Mouse (Mus musculus): ENCODE data around the gene Map3k19. TPM values are rescaled to one million over a fixed set of nuclear protein-coding genes. Genes with fewer than 3 reads are reported as not detected.

Gene Map3k19
- polyA plus RNA-seq, 1 experiment: 0.09 TPM

GRCm38 (mm10) chr1:127808671-127809070 lies 46.2 kb downstream of the Map3k19 start:
- no peaks in the 10 kb centered on the region for H3K9me3 ChIP-seq
- H3K27me3 ChIP-seq (replicated peaks): no peaks in the 10 kb centered on the region
- H3K36me3 ChIP-seq (replicated peaks; ENCODE audit: low read length): peaks cover 43% of the 10 kb centered on the region
- TF ChIP-seq FLI1 (IDR thresholded peaks at IDR 0.05; ENCODE audit: low read length) (no peak), GATA1 (IDR thresholded peaks at IDR 0.05; ENCODE audit: borderline replicate concordance, low read length) (no peak)
- peaks cover 13% of the 10 kb centered on the region for H3K4me1 ChIP-seq
- no peak overlapping the region for H3K4me3 ChIP-seq (replicated peaks)

DNA sequence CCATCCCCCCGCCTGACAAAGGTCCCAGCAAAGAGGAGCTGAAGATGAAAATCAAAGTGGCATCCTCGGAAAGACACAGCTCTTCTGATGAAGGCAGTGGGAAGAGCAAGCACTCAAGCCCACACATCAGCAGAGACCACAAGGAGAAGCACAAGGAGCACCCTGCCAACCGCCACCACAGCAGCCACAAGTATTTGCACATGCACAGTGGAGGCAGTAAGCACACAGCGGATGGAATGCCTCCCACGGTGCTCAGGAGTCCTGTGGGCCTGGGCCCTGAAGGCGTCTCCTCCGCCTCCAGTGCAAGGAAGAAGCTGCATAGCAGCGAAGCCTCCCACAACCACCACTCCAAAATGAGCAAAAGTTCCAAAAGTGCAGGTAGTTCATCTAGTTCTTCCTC lies 51.9 kb downstream of the Map3k19 start:
- Histone ChIP-seq H3K9me3 (no peaks in the 10 kb centered on the region), H3K27me3 (replicated peaks) (no peaks in the 10 kb centered on the region), H3K4me1 (peaks cover 11% of the 10 kb centered on the region), H3K4me3 (replicated peaks) (no peak overlapping the region), H3K36me3 (replicated peaks; ENCODE audit: low read length) (peaks cover 85% of the 10 kb centered on the region)
- no peak for TF ChIP-seq FLI1 (IDR thresholded peaks at IDR 0.05; ENCODE audit: low read length)
- TF ChIP-seq GATA1 (IDR thresholded peaks at IDR 0.05; ENCODE audit: borderline replicate concordance, low read length): no peak

- Histone ChIP-seq H3K9me3 (no peaks in the 10 kb centered on the region), H3K27me3 (replicated peaks) (no peaks in the 10 kb centered on the region), H3K4me1 (peaks cover 31% of the 10 kb centered on the region), H3K4me3 (replicated peaks) (no peak overlapping the region), H3K36me3 (replicated peaks; ENCODE audit: low read length) (peaks cover 78% of the 10 kb centered on the region)
- TF ChIP-seq GATA1 (IDR thresholded peaks at IDR 0.05; ENCODE audit: borderline replicate concordance, low read length) (no peak), FLI1 (IDR thresholded peaks at IDR 0.05; ENCODE audit: low read length) (no peak)
Observed at GRCm38 (mm10) chr1:127796752-127797151, 58.1 kb downstream of the Map3k19 start.

GRCm38 (mm10) chr1:127796341-127796740 lies 58.5 kb downstream of the Map3k19 start:
- TF ChIP-seq GATA1 (IDR thresholded peaks at IDR 0.05; ENCODE audit: borderline replicate concordance, low read length) (no peak), FLI1 (IDR thresholded peaks at IDR 0.05; ENCODE audit: low read length) (no peak)
- no peak overlapping the region for H3K4me3 ChIP-seq (replicated peaks)
- peaks cover 78% of the 10 kb centered on the region for H3K36me3 ChIP-seq (replicated peaks; ENCODE audit: low read length)

GRCm38 (mm10) chr1:127795087-127795769 lies 59.6 kb downstream of the Map3k19 start:
- H3K4me1 ChIP-seq: peaks cover 34% of the 10 kb centered on the region
- no peak overlapping the region for H3K4me3 ChIP-seq (replicated peaks)
- TF ChIP-seq FLI1 (IDR thresholded peaks at IDR 0.05; ENCODE audit: low read length) (no peak), GATA1 (IDR thresholded peaks at IDR 0.05; ENCODE audit: borderline replicate concordance, low read length) (no peak)
- peaks cover 70% of the 10 kb centered on the region for H3K36me3 ChIP-seq (replicated peaks; ENCODE audit: low read length)
- H3K27me3 ChIP-seq (replicated peaks): no peaks in the 10 kb centered on the region
- no peaks in the 10 kb centered on the region for H3K9me3 ChIP-seq

More at GRCm38 (mm10) chr1:127796341-127796740, 58.5 kb downstream of the Map3k19 start:
- Histone ChIP-seq H3K27me3 (replicated peaks) (no peaks in the 10 kb centered on the region), H3K9me3 (no peaks in the 10 kb centered on the region), H3K4me1 (peaks cover 31% of the 10 kb centered on the region)

DNA sequence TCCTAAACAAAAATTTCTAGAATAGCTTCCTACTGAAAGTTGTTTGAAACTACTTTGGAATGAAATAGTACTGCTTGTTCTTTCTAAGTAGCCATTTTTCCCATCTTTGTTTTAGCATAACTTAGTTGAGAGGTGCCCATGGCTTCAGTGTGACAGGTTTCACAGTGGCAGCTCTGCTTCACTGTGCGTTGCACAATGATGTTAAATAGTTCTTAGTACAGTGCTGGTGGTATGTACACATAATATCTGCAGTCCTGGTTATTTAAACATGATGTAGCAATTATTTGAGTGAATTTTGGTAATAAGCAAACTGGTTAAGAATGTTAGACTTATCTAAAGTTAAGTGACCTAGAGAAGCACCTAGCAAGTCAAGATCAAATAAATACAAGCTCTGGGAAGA lies 61.4 kb downstream of the Map3k19 start:
- Histone ChIP-seq H3K4me3 (replicated peaks) (no peak overlapping the region), H3K36me3 (replicated peaks; ENCODE audit: low read length) (peaks cover 62% of the 10 kb centered on the region)
- TF ChIP-seq GATA1 (IDR thresholded peaks at IDR 0.05; ENCODE audit: borderline replicate concordance, low read length) (no peak), FLI1 (IDR thresholded peaks at IDR 0.05; ENCODE audit: low read length) (no peak)

GRCm38 (mm10) chr1:127788943-127789342 lies 65.9 kb downstream of the Map3k19 start:
- H3K9me3 ChIP-seq: no peaks in the 10 kb centered on the region
- H3K36me3 ChIP-seq (replicated peaks; ENCODE audit: low read length): peaks cover 46% of the 10 kb centered on the region
- no peak overlapping the region for H3K4me3 ChIP-seq (replicated peaks)
- H3K27me3 ChIP-seq (replicated peaks): no peaks in the 10 kb centered on the region
- TF ChIP-seq FLI1 (IDR thresholded peaks at IDR 0.05; ENCODE audit: low read length) (no peak), GATA1 (IDR thresholded peaks at IDR 0.05; ENCODE audit: borderline replicate concordance, low read length) (no peak)
- H3K4me1 ChIP-seq: peaks cover 58% of the 10 kb centered on the region

More for the DNA sequence above, 61.4 kb downstream of the Map3k19 start:
- Histone ChIP-seq H3K9me3 (no peaks in the 10 kb centered on the region), H3K27me3 (replicated peaks) (no peaks in the 10 kb centered on the region), H3K4me1 (peaks cover 39% of the 10 kb centered on the region)

DNA sequence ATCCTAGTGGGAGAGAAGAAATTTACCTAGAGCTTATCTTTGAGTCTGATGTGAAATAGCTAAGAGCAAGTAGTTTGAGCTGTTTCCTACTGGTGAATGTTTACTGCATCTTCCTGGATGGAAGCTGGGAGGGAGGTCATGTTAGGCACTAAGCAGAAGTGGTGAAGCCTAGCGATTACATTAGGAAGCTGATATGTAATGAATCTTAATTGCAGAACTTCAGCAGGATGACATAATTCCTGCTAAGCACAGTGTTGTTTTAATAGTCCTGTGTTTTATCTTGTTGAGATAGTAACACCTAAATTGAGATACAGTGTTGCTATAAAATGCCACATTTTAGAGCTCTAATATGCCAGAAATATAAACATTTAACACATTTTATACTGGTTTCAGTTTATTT lies 68.9 kb downstream of the Map3k19 start:
- H3K9me3 ChIP-seq: no peaks in the 10 kb centered on the region
- TF ChIP-seq FLI1 (IDR thresholded peaks at IDR 0.05; ENCODE audit: low read length): no peak
- TF ChIP-seq GATA1 (IDR thresholded peaks at IDR 0.05; ENCODE audit: borderline replicate concordance, low read length): no peak
- no peak overlapping the region for H3K4me3 ChIP-seq (replicated peaks)
- no peaks in the 10 kb centered on the region for H3K27me3 ChIP-seq (replicated peaks)
- peaks cover 81% of the 10 kb centered on the region for H3K4me1 ChIP-seq
- peaks cover 40% of the 10 kb centered on the region for H3K36me3 ChIP-seq (replicated peaks; ENCODE audit: low read length)

- Histone ChIP-seq H3K36me3 (replicated peaks; ENCODE audit: low read length) (peaks cover 43% of the 10 kb centered on the region), H3K4me3 (replicated peaks) (no peak overlapping the region), H3K9me3 (no peaks in the 10 kb centered on the region), H3K4me1 (peaks cover 87% of the 10 kb centered on the region), H3K27me3 (replicated peaks) (no peaks in the 10 kb centered on the region)
- TF ChIP-seq FLI1 (IDR thresholded peaks at IDR 0.05; ENCODE audit: low read length): no peak
Observed at GRCm38 (mm10) chr1:127783862-127784261, 71.0 kb downstream of the Map3k19 start.

DNA sequence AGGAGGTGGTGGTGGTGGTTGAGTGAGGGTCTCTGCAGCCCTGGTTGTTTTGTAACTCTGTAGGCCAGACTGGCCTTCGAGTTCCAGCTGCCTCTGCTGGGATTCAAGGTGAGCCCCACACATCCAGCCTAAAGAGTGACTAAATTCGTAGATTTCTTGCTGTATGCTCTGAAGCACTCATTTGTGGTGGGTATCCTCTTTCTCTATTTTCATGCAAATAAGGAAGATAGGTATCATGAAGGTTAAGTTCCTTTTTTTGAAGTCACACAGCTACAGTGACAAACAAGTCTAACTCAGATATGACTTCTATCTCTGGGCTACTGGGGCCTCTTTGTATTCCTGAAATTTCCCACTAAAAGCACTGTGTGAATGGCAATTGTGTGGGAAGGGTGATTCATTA lies 74.0 kb downstream of the Map3k19 start:
- H3K4me3 ChIP-seq (replicated peaks): peak overlapping the region; percentile 50

More for the DNA sequence above, 74.0 kb downstream of the Map3k19 start:
- Histone ChIP-seq H3K27me3 (replicated peaks) (no peaks in the 10 kb centered on the region), H3K36me3 (replicated peaks; ENCODE audit: low read length) (peaks cover 56% of the 10 kb centered on the region), H3K9me3 (no peaks in the 10 kb centered on the region), H3K4me1 (peaks cover 89% of the 10 kb centered on the region)
- TF ChIP-seq FLI1 (IDR thresholded peaks at IDR 0.05; ENCODE audit: low read length) (no peak), GATA1 (IDR thresholded peaks at IDR 0.05; ENCODE audit: borderline replicate concordance, low read length) (no peak)

All from megakaryocyte, embryonic 14.5 days (primary cell).